9 mouse cellular contexts compared by ENCODE assay signal in genomic region chr1:86502221-86503048, GRCm38 (mm10). TPM values are rescaled to one million over a fixed set of nuclear protein-coding genes. Genes with fewer than 3 reads are reported as not detected.
DNase-seq lines count a peak whose midpoint lies in the region; ATAC-seq lines count a peak whose summit lies in the region.
"Had no signal": no experiment of that assay in that cellular context is flagged by ENCODE, and none has a peak within 500 bp of the region (broad histone marks: within the 10 kb centered on the region; RNA-seq: fewer than 3 reads in every experiment).

No protein-coding gene starts in this region.

- intact Hi-C loops in heart, postnatal 10 days (cut with DNase I): no loop called here

- H3K9me3 ChIP-seq in heart, embryonic 16.5 days (replicated peaks; ENCODE audit: control insufficient read depth, low read length): no peaks in the 10 kb centered on the region
- H3K9me3 ChIP-seq in hindbrain, embryonic 11.5 days (ENCODE audit: control insufficient read depth, low read length): no peaks in the 10 kb centered on the region
- H3K9me3 ChIP-seq in midbrain, embryonic 15.5 days: no peaks in the 10 kb centered on the region

- H3K27ac ChIP-seq in heart, embryonic 16.5 days (ENCODE audit: low read length): peak overlapping the region; percentile 98
- H3K27ac ChIP-seq in hindbrain, embryonic 11.5 days (ENCODE audit: low read depth, low read length): peak overlapping the region; percentile 95
- peak overlapping the region; percentile 96 for H3K27ac ChIP-seq in midbrain, embryonic 15.5 days
- H3K27ac ChIP-seq: liver, embryonic 14.5 days had no signal

- peaks cover 72% of the 10 kb centered on the region for H3K4me1 ChIP-seq in heart, embryonic 16.5 days (ENCODE audit: control insufficient read depth, insufficient read depth, low read length)
- H3K4me1 ChIP-seq in hindbrain, embryonic 11.5 days (replicated peaks; ENCODE audit: control insufficient read depth, insufficient read depth, low read length): peaks cover 16% of the 10 kb centered on the region
- peaks cover 46% of the 10 kb centered on the region for H3K4me1 ChIP-seq in midbrain, embryonic 15.5 days

- no peaks in the 10 kb centered on the region for H3K36me3 ChIP-seq in heart, embryonic 16.5 days (ENCODE audit: control insufficient read depth, insufficient read depth)
- no peaks in the 10 kb centered on the region for H3K36me3 ChIP-seq in hindbrain, embryonic 11.5 days (ENCODE audit: control insufficient read depth, insufficient read depth, low read length)
- H3K36me3 ChIP-seq in midbrain, embryonic 15.5 days (replicated peaks): no peaks in the 10 kb centered on the region

- ATAC-seq in heart, embryonic 16.5 days (replicated peaks; ENCODE audit: extremely low read depth, insufficient read depth, low FRiP score): no peak
- ATAC-seq in hindbrain, embryonic 11.5 days (ENCODE audit: low FRiP score): no peak
- no peak for ATAC-seq in midbrain, embryonic 15.5 days (replicated peaks)

- H3K27me3 ChIP-seq in heart, embryonic 16.5 days (ENCODE audit: control insufficient read depth, insufficient read depth, low read length): no peaks in the 10 kb centered on the region
- no peaks in the 10 kb centered on the region for H3K27me3 ChIP-seq in hindbrain, embryonic 11.5 days (ENCODE audit: control insufficient read depth, insufficient read depth, low read length)
- no peaks in the 10 kb centered on the region for H3K27me3 ChIP-seq in midbrain, embryonic 15.5 days (replicated peaks)

- H3K9ac ChIP-seq in heart, embryonic 16.5 days (ENCODE audit: low read length): peak overlapping the region; percentile 81
- no peak overlapping the region for H3K9ac ChIP-seq in hindbrain, embryonic 11.5 days (ENCODE audit: low read depth, low read length)
- H3K9ac ChIP-seq in midbrain, embryonic 15.5 days: no peak overlapping the region
- H3K9ac ChIP-seq: liver, embryonic 14.5 days had no signal

- peak overlapping the region; percentile 84 for H3K4me2 ChIP-seq in heart, embryonic 16.5 days (ENCODE audit: low read depth, low read length)
- no peak overlapping the region for H3K4me2 ChIP-seq in hindbrain, embryonic 11.5 days (replicated peaks; ENCODE audit: low read depth, low read length)
- H3K4me2 ChIP-seq in midbrain, embryonic 15.5 days: peak overlapping the region; percentile 8; the same call in 1 of the 2 replicates

- no peak overlapping the region for H3K4me3 ChIP-seq in heart, embryonic 16.5 days (ENCODE audit: low read length)
- no peak overlapping the region for H3K4me3 ChIP-seq in hindbrain, embryonic 11.5 days (ENCODE audit: low read depth, low read length)
- no peak overlapping the region for H3K4me3 ChIP-seq in midbrain, embryonic 15.5 days

- 31% methylated on average over 16 of the region's 17 CpGs for WGBS in heart, embryonic 16.5 days
- 12% methylated on average over 12 of the region's 17 CpGs for WGBS in hindbrain, embryonic 11.5 days
- 13% methylated on average over 15 of the region's 17 CpGs for WGBS in midbrain, embryonic 15.5 days

- DNase-seq in heart, postnatal 10 days: no peak
- DNase-seq in MN1 (ENCODE audit: low spot score): peak; percentile 35
- DNase-seq in hindbrain, embryonic 11.5 days (ENCODE audit: low spot score): no peak
- no peak for DNase-seq in gastrocnemius, adult 18-20 months (ENCODE audit: low spot score)
- no peak for DNase-seq in cerebellum, adult 8-10 months
- no peak for DNase-seq in right cerebral cortex, postnatal 14 days

RNA-seq across cellular contexts. Expression of gene Ptma, which starts 24.1 kb away (rescaled TPM):
- 702 and 1,064 TPM in 2 replicates for polyA plus RNA-seq in heart, embryonic 16.5 days (2015; fragmentation: Nextera tagmentation; extraction: Ambion mirVana)
- 100 to 1,000 TPM; 535 to 599 TPM for total RNA-seq in heart, postnatal 10 days (2021)
- polyA plus RNA-seq in hindbrain, embryonic 11.5 days (2014; fragmentation: Nextera tagmentation; extraction: Ambion mirVana): 3,351 and 3,402 TPM in 2 replicates
- 1,373 and 1,532 TPM in 2 replicates for polyA plus RNA-seq in midbrain, embryonic 15.5 days (2015; fragmentation: Nextera tagmentation; extraction: Ambion mirVana)
- 10 to 100 TPM; 64.2 to 99.0 TPM for total RNA-seq in gastrocnemius, adult 18-20 months (2021)
